Comparison of ENCODE assay signal across 8 mouse cellular contexts in the genomic region with DNA sequence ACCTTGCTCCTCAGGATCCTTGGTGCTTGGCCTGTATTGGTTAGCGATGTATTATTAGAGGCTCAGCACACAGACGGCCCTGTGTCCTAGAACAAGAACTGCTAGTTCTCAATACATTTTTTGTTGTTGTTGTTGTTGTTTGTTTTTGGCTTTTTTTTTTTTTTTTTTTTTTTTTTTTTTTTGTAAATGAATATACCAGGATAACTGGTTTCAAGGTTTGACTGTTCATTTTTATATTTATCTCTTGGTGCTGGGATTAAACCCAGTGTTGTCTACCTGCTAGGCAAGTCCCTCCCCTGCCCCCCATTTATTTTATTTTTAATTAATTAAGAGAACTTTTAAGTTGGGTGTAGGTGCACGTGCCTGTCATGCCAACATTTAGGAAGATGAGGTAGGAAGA. TPM values are rescaled to one million over a fixed set of nuclear protein-coding genes. Genes with fewer than 3 reads are reported as not detected.
DNase-seq lines count a peak whose midpoint lies in the region; ATAC-seq and TF ChIP-seq lines count a peak whose summit lies in the region.

No protein-coding gene starts in this region.

- DNase-seq in liver, adult 2 months (ENCODE audit: extremely low read depth, low read depth, low spot score), result peak; percentile 28
- no peak for DNase-seq in liver
- no peak for DNase-seq in frontal cortex, postnatal 14 days (ENCODE audit: low spot score in 2 of 2)
- DNase-seq in embryo, embryonic 10.5 days (ENCODE audit: low spot score), result no peak

- peak overlapping the region; percentile 81 for H3K9ac ChIP-seq in liver, adult 2 months (ENCODE audit: low read depth, low read length)
- peak overlapping the region; percentile 37 for H3K9ac ChIP-seq in embryonic facial prominence, embryonic 12.5 days
- H3K9ac ChIP-seq in intestine, embryonic 15.5 days, result no peak overlapping the region
- H3K9ac ChIP-seq in neural tube, embryonic 12.5 days, result no peak overlapping the region

- no peaks in the 10 kb centered on the region for H3K27me3 ChIP-seq in liver, adult 2 months (ENCODE audit: control insufficient read depth, insufficient read depth, low read length)
- H3K27me3 ChIP-seq in embryonic facial prominence, embryonic 12.5 days, result no peaks in the 10 kb centered on the region
- H3K27me3 ChIP-seq in intestine, embryonic 15.5 days (replicated peaks), result no peaks in the 10 kb centered on the region
- H3K27me3 ChIP-seq in neural tube, embryonic 12.5 days (replicated peaks), result no peaks in the 10 kb centered on the region

- H3K79me2 ChIP-seq in liver, adult 2 months (ENCODE audit: control insufficient read depth, insufficient read depth, low read length), result no peaks in the 10 kb centered on the region

- TF ChIP-seq CTCF in liver, adult 2 months (IDR thresholded peaks at IDR 0.05; ENCODE audit: low read depth, low read length), result no peak

- peak overlapping the region; percentile 64 for H3K27ac ChIP-seq in liver, adult 2 months (replicated peaks; ENCODE audit: insufficient read depth, low read depth, low read length)
- H3K27ac ChIP-seq in embryonic facial prominence, embryonic 12.5 days, result peak overlapping the region; percentile 79
- peak overlapping the region; percentile 33 for H3K27ac ChIP-seq in intestine, embryonic 15.5 days
- H3K27ac ChIP-seq in neural tube, embryonic 12.5 days, result no peak overlapping the region

- 45% methylated on average over 3 of the region's 3 CpGs for WGBS in liver, adult 2 months
- WGBS in embryonic facial prominence, embryonic 12.5 days, result 51% methylated on average over 3 of the region's 3 CpGs
- 59% methylated on average over 3 of the region's 3 CpGs for WGBS in intestine, embryonic 15.5 days
- WGBS in neural tube, embryonic 12.5 days, result 66% methylated on average over 3 of the region's 3 CpGs

- no peaks in the 10 kb centered on the region for H3K36me3 ChIP-seq in liver, adult 2 months (ENCODE audit: control insufficient read depth, insufficient read depth, low read length)
- no peaks in the 10 kb centered on the region for H3K36me3 ChIP-seq in embryonic facial prominence, embryonic 12.5 days
- H3K36me3 ChIP-seq in intestine, embryonic 15.5 days, result no peaks in the 10 kb centered on the region
- no peaks in the 10 kb centered on the region for H3K36me3 ChIP-seq in neural tube, embryonic 12.5 days

- peak overlapping the region; percentile 44 for H3K4me2 ChIP-seq in embryonic facial prominence, embryonic 12.5 days (replicated peaks)
- H3K4me2 ChIP-seq in intestine, embryonic 15.5 days (replicated peaks), result peak overlapping the region; percentile 50
- H3K4me2 ChIP-seq in neural tube, embryonic 12.5 days (replicated peaks), result peak overlapping the region; percentile 46

- no peaks in the 10 kb centered on the region for H3K9me3 ChIP-seq in embryonic facial prominence, embryonic 12.5 days
- no peaks in the 10 kb centered on the region for H3K9me3 ChIP-seq in intestine, embryonic 15.5 days
- no peaks in the 10 kb centered on the region for H3K9me3 ChIP-seq in neural tube, embryonic 12.5 days

- peak overlapping the region; percentile 57 for H3K4me3 ChIP-seq in liver, adult 2 months (ENCODE audit: insufficient read depth, low read depth, low read length)
- peak overlapping the region; percentile 31 for H3K4me3 ChIP-seq in embryonic facial prominence, embryonic 12.5 days
- peak overlapping the region; percentile 23 for H3K4me3 ChIP-seq in intestine, embryonic 15.5 days (replicated peaks)
- no peak overlapping the region for H3K4me3 ChIP-seq in neural tube, embryonic 12.5 days

- TF ChIP-seq POLR2A in liver, adult 2 months (IDR thresholded peaks at IDR 0.05; ENCODE audit: extremely low read depth, insufficient read depth, low read length), result no peak

- no peak for ATAC-seq in embryonic facial prominence, embryonic 12.5 days (ENCODE audit: insufficient number of reproducible peaks, insufficient read depth, low FRiP score, low TSS enrichment)
- ATAC-seq in intestine, embryonic 15.5 days, result 0 out of 2 replicates have a peak, but pooled peaks have one; percentile 5
- ATAC-seq in neural tube, embryonic 12.5 days (ENCODE audit: low FRiP score, low read depth), result no peak
- no peak for ATAC-seq in CD4-positive, CD25-positive, alpha-beta regulatory T cell, adult 4 months

- peaks cover 10% of the 10 kb centered on the region for H3K4me1 ChIP-seq in liver, adult 2 months (ENCODE audit: control insufficient read depth, insufficient read depth, low read length)
- 0 out of 2 replicates have a peak, but pooled peaks cover 3% of the 10 kb centered on the region for H3K4me1 ChIP-seq in embryonic facial prominence, embryonic 12.5 days
- H3K4me1 ChIP-seq in intestine, embryonic 15.5 days (replicated peaks), result no peaks in the 10 kb centered on the region; the same call in 1 of the 2 replicates
- no peaks in the 10 kb centered on the region for H3K4me1 ChIP-seq in neural tube, embryonic 12.5 days

RNA-seq across cellular contexts. Expression of gene Kif2c, which starts 6.5 kb away (rescaled TPM):
- total RNA-seq in liver, adult 2 months (2014; rRNA removed), result 0.18 and 0.67 TPM in 2 replicates
- 0.05 TPM in 1 of 2 replicates, not detected in the other for polyA plus RNA-seq in liver, adult 2 months (2012; rRNA removed)
- 83.8 and 89.5 TPM in 2 replicates for polyA plus RNA-seq in embryonic facial prominence, embryonic 12.5 days (2016; fragmentation: Nextera tagmentation; extraction: Ambion mirVana)
- polyA plus RNA-seq in intestine, embryonic 15.5 days (2015; fragmentation: Nextera tagmentation; extraction: Ambion mirVana), result 37.7 and 48.7 TPM in 2 replicates
- 54.6 and 57.6 TPM in 2 replicates for polyA plus RNA-seq in neural tube, embryonic 12.5 days (2016; fragmentation: Nextera tagmentation; extraction: Ambion mirVana)
- 1 to 10 TPM; 2.8 to 8.7 TPM for polyA plus RNA-seq in CD4-positive, CD25-positive, alpha-beta regulatory T cell, adult 4 months (2017; shearing (Covaris generic))

RNA-seq across cellular contexts. Expression of gene Rps8, which starts 32.9 kb away (rescaled TPM):
- 449 and 482 TPM in 2 replicates for total RNA-seq in liver, adult 2 months (2014; rRNA removed)
- 311 and 370 TPM in 2 replicates for polyA plus RNA-seq in liver, adult 2 months (2012; rRNA removed)
- 804 and 834 TPM in 2 replicates for polyA plus RNA-seq in embryonic facial prominence, embryonic 12.5 days (2016; fragmentation: Nextera tagmentation; extraction: Ambion mirVana)
- polyA plus RNA-seq in intestine, embryonic 15.5 days (2015; fragmentation: Nextera tagmentation; extraction: Ambion mirVana), result 1,027 and 1,033 TPM in 2 replicates
- polyA plus RNA-seq in neural tube, embryonic 12.5 days (2016; fragmentation: Nextera tagmentation; extraction: Ambion mirVana), result 554 and 578 TPM in 2 replicates
- polyA plus RNA-seq in CD4-positive, CD25-positive, alpha-beta regulatory T cell, adult 4 months (2017; shearing (Covaris generic)), result 100 to 1,000 TPM; 663 to 923 TPM

RNA-seq across cellular contexts. Expression of gene Plk3, which starts 55.2 kb away (rescaled TPM):
- total RNA-seq in liver, adult 2 months (2014; rRNA removed), result 10.7 and 19.5 TPM in 2 replicates
- polyA plus RNA-seq in liver, adult 2 months (2012; rRNA removed), result 21.2 and 31.7 TPM in 2 replicates
- 5.0 and 5.5 TPM in 2 replicates for polyA plus RNA-seq in embryonic facial prominence, embryonic 12.5 days (2016; fragmentation: Nextera tagmentation; extraction: Ambion mirVana)
- polyA plus RNA-seq in intestine, embryonic 15.5 days (2015; fragmentation: Nextera tagmentation; extraction: Ambion mirVana), result 3.6 and 3.7 TPM in 2 replicates
- polyA plus RNA-seq in neural tube, embryonic 12.5 days (2016; fragmentation: Nextera tagmentation; extraction: Ambion mirVana), result 39.3 and 41.4 TPM in 2 replicates
- 10 to 100 TPM; 12.2 to 13.2 TPM for polyA plus RNA-seq in CD4-positive, CD25-positive, alpha-beta regulatory T cell, adult 4 months (2017; shearing (Covaris generic))

Comparison
In these comparisons a context has a peak if more than half of its experiments do, and no peak if none do; other contexts are left out.
1. H3K9ac ChIP-seq: peak in liver, adult 2 months (single experiment) and embryonic facial prominence, embryonic 12.5 days (single experiment); none in intestine, embryonic 15.5 days (single experiment) and neural tube, embryonic 12.5 days (single experiment).
2. Peak in every context shown above with its lines, with median percentiles within 50 percentile points of each other: H3K4me2 ChIP-seq.